Mouse (Mus musculus) spleen, postnatal 36 days (tissue): Measurements from ENCODE around the gene Hacl1.

Experiments
- DNase-seq, 2 experiments: peaks; one replicate each; pipeline ENCODE4 v3.0.0; 2022; ENCODE audit warnings: low spot score in 2 of 2, mixed read lengths in 1 of 2

The Hacl1 gene

GRCm38 (mm10) chr14:31641506-31642155 is 545 bp upstream of the Hacl1 start:
- DNase-seq, result no peak

GRCm38 (mm10) chr14:31640346-31640889 is 668 bp downstream of the Hacl1 start, which contains the start of gene Gm49387:
TSS of gene Gm49387 (minus strand) at chr14:31640878.
- no peak for DNase-seq

GRCm38 (mm10) chr14:31630677-31631076 is 10.4 kb downstream of the Hacl1 start:
- DNase-seq, result no peak

GRCm38 (mm10) chr14:31622748-31623147 is 18.3 kb downstream of the Hacl1 start:
- DNase-seq, result no peak

DNA sequence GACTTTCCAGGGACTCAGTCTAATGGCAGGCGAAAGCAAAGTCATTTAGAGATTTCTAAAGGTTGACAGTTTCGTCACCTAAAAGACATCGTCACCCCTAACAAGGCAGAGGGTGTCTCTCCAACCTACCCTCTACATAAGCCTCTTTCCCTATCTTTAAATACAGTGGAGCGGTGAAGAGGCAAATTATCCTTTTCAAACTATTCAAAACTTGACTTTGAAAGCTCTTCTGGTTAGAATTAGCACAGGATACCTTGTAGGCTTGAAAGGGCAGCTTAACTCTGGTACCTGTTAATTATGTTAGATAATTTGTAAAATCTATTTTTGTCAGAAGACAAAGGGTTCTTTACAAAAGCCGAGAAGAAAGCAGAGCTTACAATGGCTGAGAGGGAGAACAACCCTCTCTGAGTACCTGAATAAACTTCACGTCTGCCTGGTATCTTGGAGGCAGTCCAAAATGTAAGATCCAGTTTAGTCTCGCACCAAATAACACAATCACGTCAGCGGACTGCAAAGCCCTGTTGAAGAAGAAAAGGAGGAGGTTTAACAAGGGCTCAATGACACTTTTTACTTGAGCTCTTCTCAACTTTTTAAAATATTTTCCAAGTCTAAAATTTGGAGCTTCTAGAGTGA is 20.4 kb downstream of the Hacl1 start:
- no peak for DNase-seq

- DNase-seq, result no peak
Measured at GRCm38 (mm10) chr14:31617997-31618396, 23.1 kb downstream of the Hacl1 start.

DNA sequence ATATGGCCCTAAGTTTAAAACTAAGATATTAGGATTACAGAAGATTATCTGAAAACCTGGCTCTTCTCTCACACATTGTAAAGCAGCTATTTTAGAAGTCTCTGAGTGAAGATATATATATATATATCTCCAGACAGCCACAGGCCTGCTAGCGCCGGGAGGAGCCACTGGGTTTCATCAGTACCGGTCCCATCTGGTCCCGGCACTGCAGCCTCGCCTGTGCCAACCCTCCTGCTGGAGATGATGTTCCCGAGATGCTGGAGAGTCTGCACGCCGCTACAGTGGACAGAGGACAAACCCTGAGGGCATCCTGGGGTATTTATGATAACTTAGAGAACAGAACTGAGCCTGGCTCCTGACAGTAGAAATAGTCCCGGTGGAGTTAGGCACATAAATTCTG is 23.9 kb downstream of the Hacl1 start:
- no peak for DNase-seq

GRCm38 (mm10) chr14:31613671-31614070 is 27.4 kb downstream of the Hacl1 start:
- no peak for DNase-seq

- no peak for DNase-seq
Measured at GRCm38 (mm10) chr14:31611986-31612385, 29.1 kb downstream of the Hacl1 start.

- no peak for DNase-seq
Measured at GRCm38 (mm10) chr14:31605514-31605913, 35.6 kb downstream of the Hacl1 start.

- peak in 1 of 2 experiments; percentile 17 for DNase-seq
Measured at GRCm38 (mm10) chr14:31604916-31605315, 36.2 kb downstream of the Hacl1 start.

GRCm38 (mm10) chr14:31602616-31602979 is 38.5 kb downstream of the Hacl1 start:
- peak; percentile 14 to 43 for DNase-seq

DNA sequence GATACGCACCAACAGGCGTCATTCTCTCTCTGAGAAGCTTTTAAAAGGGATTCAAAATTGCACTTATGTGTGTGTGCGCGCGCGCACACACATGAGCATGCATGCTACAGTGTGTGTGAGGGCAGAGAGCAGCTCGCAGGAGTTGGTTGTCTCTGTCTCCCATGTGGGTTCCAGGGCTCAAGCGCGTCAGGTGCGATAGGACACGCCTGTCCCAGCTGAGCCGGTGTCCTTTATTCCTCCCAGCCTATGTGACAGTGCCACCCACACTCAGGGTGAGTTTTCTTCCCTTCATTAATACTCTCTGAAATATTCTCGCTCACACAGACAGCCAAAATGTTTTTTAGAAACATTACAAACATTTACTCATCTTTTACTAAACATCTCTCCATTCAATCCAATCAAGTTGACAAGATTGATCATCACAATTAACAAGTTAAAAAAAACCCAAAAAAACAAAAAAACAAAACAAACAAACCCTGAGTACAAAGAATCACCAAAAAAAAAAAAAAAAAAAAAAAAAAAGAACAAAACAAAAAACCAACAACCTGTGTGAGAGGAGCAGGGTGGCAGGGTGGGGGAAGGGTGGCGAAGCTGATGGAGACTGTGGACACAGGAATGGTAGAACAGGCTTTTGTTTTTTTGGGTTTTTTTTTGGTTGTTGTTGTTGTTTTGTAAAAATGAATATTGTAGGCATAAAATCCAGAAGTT is 39.0 kb downstream of the Hacl1 start:
- DNase-seq, result no peak

DNA sequence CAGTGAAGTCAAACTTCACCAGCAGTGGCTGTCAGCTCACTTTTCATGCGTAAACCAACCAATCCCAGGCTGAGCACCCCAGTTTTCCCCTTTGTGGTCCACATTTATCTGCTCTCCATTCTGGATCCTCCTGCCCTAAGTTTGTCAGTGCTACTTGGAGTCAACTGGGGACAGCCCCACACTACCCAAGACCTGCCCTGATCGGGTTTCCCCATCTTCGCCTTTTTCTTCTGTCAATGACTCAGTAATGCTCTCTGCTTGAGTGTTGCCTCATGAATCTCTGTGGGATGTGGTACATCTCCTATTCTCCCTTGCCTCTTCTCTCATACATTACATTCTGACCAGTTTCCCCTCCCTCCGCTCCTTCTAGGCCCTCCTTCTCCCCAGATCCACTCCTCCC is 43.6 kb downstream of the Hacl1 start:
- DNase-seq, result no peak

GRCm38 (mm10) chr14:31596408-31596807 is 44.7 kb downstream of the Hacl1 start:
- DNase-seq, result peak; percentile 32 to 45

DNA sequence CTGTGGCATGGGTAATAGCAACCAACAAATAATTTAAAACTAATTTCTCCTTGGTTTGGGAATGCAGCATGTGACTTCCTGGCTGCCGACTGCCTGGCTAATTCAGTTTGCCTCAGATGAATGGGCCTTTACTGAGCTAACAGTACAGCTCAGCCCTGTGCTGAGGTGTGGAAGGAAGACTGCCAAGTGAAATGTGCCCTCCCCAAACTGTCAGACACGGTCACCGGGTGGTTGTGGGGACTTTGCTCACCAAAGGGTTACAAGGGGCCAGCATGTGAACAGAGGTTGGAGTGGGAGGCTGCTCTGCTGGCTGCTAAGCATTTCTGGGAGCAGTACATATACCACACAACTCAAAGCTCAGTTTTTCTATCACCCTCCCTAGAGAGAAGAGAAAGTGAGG is 46.4 kb downstream of the Hacl1 start:
- DNase-seq, result no peak

- DNase-seq, result no peak
Measured at GRCm38 (mm10) chr14:31593036-31593435, 48.0 kb downstream of the Hacl1 start.

GRCm38 (mm10) chr14:31591243-31591642 is 49.8 kb downstream of the Hacl1 start, which contains the start of gene Colq:
TSS of gene Colq (minus strand) at chr14:31591343.
- no peak for DNase-seq

- DNase-seq, result no peak
Measured at GRCm38 (mm10) chr14:31586451-31586850, 54.6 kb downstream of the Hacl1 start.

DNA sequence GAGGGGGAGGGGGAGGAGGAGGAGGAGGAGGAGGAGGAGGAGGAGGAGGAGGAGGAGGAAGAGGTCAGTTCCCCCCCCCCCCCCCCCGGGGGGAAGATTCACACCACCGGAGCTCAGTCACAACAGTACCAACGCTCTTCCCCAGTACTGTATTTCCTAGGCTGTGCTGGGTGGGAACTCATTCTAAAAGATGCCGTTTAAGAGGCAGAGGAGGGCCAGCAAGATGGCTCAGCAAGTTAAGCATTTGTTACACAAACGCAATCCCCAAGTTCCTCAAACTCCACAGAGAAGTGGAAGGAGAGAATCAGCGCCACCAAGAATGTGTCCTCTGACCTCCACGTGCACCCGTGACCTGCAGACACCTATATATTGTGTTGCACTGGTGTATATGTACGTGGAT is 58.0 kb downstream of the Hacl1 start:
- no peak for DNase-seq

- DNase-seq, result no peak
Measured at GRCm38 (mm10) chr14:31577966-31578735, 62.9 kb downstream of the Hacl1 start.
